Mouse (Mus musculus): ENCODE data around the gene Trmt2a.

The Trmt2a gene

DNA sequence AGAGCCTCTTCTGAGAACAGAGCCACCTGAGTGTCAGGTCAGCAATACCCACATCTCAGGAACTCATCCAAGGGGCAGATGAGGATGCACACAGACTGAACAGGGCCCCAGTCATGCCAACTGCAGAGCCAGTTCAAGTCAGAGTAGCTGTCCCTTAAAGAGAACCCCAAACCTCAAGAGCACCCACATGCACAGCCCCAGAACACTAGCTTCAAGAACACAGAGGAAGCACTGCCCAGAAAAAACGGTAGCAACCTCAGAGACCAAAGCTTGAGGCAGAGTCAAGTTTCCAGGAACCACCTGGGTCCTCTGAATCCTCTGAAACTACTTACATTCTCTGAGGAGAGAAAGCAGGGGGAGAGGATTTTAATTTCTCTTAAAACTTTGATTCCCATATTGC is 15.0 kb upstream of the Trmt2a start:
- no peak for DNase-seq

DNA sequence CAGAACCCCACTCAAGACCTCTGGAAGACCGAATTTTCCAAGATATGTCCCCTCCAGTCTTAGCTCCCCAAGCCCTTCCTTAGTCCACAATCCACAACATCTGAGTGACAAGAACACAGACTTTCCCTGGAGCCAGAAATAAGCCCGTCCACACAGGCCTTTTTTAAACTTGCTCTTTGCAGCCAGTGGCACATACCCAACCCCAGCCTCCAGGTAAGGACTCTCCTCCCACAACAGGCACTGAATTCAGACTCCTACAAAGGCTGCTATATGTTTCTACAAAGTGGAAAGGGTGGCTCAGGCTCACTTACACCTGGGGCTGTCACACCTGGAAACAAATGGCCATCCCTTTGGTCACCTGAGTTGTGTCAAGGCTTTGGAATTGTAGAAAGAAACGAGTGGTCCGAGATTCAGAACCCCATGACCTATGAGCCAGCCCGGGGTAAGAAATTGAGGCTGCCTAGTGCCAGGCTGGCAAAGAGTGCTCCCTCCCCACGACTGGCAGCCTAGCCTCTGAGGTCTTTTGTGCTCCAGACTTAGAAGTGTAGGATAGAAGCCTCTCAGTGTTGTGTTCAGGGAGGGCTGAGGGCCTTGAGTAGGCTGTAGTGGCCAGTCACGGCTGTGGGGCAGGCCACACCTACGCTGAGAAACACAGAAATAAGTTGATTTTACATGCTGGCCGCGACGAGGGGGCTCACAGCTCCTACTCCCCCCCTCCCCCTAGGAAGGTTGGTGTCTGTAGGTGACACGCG is 14.4 kb upstream of the Trmt2a start:
- DNase-seq: peak in 1 of 2 experiments; percentile 22

DNA sequence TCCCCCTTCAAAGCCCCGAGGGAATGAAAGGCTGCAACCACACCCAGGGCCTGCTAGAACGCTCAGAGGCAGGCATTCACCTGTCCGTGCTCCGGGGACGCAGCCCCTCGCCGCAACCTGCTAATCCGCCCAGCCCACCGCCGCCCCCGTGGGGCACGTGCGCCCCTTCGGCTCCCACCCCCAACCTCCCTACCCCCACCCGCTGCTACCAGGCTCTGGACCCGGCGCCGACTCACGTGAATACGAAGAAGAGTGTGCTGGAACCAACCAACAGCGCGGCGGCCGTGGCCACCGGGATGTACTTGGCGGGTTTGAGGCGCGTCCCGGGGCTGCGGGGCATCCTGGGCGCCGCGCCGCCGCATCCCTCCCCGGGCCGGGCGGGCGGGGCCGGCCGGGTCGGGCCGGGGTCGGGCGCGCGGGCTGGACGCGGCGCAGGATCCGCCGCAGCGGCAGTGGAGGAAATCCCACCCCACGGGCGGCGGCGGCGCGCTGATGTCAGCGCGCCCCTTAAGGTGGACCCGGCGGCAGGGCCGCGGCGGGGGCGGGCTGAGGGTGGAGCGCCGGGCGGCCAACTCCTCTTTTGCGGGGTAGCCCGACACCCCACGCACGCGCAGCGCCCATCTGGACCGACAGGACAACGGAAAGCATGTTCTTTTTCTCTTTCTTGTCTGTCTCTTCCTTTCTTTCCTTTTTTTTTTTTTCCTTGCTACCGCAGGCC is 13.6 kb upstream of the Trmt2a start, which contains the start of gene Zdhhc8:
Gene Zdhhc8 (minus strand): TSS at position 466 of the 718 bp plus-strand sequence.
- peak; percentile 82 to 88 for DNase-seq

DNA sequence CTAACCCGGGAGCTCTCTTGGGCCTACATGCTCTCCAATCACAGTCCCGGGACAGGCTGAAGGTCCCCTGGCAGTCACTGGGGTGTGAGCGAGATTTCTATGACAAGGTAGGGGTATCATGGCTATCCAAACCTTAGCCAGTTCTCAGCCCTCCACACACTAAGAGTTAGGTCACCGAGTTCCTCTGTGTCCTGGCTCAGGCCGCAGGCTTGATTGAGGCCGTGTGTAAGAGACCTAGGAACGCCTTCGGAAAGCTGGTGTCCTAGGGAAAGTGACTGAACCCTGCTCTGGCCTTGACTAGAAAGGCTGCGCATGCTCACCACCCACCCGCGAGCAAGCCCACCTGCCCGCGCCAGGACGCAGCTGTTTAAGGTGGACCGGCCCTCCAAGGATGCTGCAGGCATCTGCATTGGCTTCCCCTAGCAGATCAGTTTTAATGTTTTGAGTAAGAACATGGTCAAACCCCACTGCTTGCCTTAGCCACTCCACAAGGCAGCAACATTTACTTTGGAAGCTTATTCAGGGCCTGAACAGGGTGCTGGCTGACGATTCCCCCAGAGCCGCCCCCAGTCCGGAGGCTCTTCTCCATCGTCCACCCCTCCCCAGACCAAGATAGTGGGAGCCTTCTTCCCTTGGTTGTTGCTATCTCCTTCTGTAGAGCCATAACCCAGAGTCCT is 13.0 kb upstream of the Trmt2a start:
- DNase-seq: peak; percentile 72 to 78

DNA sequence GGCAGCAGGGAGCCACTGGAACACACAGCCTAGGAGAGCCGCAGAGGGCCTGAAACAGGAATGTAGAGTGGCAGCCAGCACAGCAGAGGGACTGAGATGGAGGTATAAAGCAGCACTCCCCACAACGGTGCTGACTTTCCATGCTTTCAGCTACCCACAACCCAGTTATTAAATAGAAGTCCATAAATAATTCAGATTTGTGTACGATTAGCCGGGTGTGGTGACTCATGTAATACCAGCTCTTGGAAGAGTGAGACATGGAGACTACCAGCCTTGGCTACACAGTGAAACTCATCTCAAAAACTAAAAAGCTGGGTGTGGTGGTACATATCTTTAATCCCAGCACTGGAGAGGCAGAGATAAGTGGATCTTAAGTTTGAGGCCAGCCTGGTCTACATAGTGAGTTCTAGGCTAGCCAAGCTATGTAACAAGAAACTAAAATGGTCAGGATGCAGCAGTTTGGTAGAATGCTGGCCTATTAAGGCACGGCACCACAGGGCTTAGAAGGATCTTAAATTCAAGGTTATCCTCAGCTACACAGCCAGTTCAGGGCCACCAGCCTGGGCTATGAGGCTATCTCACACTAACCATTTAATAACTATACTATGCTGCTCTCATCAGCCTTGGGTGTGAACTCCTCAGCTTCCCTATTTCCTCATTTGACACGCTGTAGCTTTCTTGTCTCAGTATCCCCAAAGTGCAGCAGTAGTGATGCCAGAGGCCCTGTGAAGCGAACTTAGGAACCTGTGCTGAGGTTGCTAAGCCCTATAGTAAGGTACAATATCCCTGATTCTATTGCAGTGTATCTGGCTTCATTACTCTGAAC is 11.6 kb upstream of the Trmt2a start:
- DNase-seq: no peak

DNA sequence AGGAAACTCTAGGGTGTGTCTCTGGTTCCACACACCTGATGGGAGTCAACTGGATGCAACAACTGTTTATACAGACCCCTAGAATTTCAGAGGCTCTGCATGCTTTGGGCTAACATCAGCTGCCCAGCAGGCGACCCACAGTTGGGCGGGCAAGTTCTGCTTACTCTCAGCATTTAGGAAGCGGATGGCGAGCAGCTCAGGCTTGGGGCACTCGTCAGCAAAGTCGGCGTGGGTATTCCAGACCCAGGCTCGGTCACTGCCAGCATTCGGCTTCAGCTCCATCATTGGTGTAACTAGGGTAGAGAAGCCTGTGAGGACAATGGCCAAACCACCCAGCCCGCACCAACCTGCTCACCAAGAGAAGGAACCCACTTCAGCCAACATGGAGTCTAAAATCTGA is 6.9 kb upstream of the Trmt2a start:
- DNase-seq: no peak

DNA sequence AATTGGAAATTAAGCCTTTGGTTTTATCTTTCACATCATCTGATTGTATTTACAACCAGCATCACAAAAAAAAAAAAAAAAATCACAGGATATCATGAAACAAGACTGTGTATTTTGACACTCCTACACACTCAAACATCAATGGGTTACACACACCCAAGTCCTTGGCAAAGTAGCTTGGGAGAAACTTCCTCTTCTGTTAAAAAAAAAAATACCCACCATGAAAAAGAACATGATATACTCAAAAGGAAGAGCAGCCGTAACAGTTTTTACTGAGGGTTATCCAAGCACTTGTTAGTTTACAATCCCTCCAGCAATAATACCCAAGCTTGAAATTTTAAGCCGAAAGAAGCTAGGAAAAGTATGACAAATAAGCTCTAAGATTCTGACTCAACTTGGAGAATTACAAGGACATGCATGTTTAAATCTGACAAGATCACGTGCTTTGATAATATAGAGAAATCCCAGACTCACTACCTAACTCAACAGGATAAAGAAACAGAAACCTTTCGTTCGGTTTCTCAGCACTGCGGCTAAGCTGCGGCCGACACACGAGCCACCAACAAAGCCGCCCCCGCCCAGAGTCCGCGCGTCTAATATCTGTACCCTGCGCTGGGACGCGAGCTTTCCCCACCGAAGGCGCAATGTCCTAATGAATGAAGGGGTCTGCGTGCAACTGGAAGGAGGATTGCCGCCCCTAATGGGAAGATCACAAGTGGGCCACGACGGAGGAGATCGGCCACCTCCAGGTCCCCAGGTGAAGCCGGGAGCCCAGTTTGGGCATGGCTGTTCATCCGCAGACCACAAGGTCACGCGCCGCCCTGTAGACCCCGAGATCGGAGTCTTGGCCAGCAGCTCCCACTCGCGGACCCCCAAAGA is 719 bp upstream of the Trmt2a start:
- DNase-seq: peak in 1 of 2 experiments; percentile 31

DNA sequence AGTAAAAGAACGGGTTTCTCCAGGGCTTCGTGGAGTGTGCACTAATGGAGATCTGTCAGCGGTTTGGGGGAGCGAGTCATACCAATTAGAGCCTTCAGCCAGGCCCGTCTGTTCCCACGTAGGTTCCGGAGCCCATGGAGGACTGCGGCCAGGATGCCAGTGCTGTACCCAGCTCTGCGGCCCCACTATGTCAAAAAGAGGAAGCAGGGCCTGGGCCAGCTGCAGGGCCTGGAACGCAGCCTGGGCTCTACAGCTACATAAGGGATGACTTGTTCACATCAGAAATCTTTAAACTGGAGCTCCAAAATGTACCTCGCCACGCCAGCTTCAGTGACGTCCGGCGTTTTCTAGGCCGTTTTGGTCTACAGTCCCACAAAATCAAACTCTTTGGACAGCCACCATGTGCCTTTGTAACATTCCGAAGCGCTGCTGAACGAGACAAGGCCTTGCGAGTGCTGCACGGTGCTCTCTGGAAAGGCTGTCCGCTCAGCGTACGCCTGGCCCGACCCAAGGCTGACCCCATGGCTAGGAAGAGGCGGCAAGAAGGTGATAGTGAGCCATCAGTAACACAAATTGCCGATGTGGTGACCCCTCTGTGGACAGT is 987 bp downstream of the Trmt2a start:
- DNase-seq: peak; percentile 56 to 61

DNA sequence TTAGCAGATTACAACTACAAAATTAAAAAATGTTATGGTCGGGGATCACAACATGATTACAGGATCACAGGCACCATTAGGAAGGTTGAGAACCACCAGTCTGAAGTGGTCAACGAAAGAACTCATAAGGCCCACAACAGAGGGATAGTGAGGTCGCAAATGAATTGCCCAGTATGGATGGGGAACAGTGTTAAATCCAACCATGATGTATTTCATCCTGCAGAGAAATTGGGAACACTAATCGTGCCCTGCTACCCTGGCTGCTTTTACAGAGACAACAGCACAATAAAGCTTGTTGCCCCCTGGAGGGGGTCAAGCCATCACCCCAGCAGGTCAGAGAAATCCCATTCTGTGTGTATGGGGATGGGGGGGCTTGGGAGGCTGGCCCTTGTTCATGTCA is 1.8 kb downstream of the Trmt2a start:
- no peak for DNase-seq

DNA sequence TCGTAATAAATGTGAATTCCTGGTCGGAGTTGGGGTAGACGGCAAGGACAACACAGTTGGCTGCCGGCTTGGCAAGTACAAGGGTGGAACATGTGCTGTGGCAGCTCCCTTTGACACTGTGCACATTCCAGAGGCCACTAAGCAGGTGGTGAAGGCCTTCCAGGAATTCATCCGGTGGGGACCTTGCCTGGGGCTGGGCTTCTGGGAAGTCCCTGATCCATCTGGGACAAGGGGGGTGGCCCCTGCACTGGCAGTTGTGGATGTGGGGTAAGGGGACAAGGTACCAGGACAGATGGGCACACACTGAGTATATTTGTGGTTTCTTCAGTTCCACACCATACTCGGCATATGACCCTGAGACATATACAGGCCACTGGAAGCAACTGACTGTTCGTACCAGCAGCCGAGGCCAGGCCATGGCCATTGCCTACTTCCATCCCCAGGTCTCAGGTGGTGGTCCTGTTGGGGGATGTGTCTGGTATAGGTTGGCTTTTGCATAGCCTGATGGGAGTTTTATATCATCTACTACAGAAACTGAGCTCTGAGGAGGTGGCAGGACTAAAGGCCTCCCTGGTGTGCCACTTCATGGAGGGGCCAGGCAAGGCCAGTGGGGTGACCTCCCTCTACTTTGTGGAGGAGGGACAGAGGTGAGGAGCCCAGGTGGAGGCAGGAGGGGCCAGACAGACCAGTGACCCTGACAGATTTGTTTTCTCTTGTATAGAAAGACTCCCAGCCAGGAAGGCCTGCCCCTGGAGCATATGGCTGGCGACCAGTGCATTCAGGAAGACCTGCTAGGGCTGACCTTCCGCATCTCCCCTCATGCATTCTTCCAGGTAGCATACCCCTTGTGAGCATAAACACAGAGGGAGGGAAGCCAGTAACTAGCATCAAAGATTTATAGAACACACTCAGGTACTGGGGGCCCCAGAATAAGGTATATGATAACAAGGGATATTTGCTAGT is 2.6 kb downstream of the Trmt2a start:
- no peak for DNase-seq

DNA sequence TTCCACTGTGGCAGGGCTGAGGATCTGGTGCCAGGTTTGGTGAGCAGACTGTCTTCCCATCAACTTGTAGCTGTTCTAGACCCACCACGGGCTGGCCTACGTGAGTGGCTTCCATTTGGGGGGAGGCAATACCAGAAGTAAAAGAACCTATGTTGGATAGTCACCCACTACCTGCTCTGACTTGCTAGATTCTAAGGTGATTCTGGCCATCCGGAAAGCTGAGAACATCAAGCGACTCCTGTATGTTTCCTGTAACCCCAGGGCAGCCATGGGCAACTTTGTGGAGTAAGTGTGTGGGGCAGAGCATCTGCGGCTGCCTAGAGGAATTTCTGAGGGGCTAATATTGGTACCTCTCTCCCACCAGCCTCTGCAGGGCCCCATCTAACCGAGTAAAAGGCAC is 4.3 kb downstream of the Trmt2a start:
- no peak for DNase-seq

DNA sequence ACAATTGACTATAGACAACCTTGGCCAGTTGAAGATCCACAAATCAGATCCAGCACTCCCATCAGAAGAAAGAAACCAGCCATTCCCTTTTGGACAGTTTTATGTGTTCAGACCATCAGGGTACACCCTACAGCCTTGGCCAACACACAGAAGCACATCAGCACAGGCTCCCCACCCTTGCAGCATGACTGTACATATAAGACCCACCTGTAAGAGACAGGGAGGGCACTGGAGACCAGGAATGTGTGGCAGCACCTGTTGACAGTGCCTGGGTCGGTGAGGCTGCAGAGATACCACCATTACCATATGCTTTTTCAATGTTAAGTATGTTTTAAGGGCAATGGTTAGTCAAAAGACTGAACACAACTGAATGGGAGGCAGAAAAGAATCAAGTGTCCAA is 5.4 kb downstream of the Trmt2a start:
- DNase-seq: no peak

DNA sequence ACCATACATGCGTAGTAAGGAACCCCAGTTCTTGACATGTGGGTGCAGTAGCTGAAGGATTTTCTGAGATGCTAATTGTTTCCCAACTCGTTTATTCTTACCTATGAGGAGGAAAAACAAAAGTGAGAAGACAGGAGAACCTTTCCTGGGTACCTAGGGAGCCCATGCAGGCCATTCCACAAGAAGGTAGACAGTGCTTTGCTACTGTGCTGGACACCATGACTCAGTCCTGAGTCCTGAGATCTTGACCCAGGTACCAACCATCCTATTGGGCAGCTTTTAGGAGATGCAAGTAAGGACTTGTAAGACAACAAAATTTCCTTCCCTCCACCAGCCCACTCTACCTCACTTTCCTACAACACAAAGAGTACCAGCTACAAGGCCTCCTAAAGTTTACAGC is 9.7 kb downstream of the Trmt2a start, which contains the start of gene Gm49776:
Gene Gm49776 (minus strand): TSS at position 101 of the 400 bp plus-strand sequence.
- DNase-seq: no peak

DNA sequence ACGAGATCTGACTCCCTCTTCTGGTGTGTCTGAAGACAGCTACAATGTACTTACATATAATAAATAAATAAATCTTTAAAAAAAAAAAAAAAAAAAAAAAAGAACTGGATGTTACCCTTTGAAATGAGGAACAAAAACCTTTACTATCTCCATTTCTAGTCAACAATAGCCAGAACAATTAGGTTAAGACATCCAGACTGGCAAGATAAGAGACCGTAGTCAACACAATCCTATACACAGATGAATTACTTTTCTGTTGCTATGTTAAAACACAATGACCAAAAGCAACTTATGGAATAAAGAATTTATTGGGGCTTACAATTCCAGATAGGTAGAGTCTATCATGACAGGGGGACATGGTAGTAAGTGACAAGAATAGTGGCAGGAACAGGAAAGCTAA is 16.5 kb downstream of the Trmt2a start:
- DNase-seq: no peak

DNA sequence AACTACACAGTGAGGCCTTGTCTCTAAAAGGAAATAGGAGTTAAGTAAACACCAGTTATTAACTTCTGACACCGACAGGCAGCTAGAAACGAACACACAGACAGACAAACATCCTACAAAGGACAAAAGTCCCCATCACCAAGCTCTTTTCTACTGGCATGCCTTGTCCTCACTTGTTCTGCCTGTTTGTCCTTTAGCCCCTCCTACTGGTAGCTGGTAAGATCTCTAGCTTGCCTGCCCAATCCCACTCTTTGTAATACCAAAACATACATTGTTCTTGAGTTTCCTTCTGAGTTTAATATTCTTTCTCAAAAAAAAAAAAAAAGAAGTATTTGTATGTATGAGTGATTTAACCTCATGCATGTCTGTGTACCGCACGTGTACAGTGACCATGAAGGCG is 19.7 kb downstream of the Trmt2a start:
- no peak for DNase-seq

DNA sequence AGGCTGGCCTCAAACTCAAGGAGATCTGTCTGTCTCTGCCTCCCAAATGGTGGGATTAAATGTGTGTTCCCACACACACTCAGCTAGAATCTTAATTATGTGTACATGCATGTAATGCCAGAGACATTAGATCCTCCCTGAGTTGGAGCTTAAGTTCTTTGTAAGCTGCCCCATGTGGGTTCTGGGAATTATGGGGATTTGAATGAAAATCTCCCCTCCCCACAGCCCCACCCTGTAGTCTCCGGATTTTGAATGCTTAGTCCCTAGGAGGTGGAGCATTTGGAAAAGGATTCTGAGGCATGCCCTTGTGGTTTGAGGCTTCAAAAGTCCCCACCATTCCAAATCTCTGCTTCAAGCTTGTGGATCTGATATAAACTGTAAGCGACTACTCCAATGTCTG is 26.7 kb downstream of the Trmt2a start:
- no peak for DNase-seq

DNA sequence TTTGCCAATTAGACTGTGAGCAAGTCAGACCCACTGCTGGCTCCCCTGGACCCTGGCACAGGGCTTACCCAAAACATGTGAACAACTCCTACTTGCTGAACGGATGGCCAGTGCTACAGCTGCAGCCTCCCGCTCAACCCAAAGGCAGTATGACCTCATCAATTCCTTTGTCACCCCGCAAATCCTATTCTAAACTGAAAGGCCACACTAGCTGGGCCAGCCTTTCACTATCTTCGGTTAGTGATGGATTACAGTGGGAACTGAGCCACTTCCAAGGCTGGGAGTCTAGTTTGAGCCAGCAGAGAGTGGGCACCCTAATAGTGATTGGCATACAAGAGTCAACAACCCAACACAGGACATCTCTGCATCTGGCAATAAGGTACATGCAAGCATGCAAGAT is 39.7 kb downstream of the Trmt2a start:
- peak in 1 of 2 experiments; percentile 15 for DNase-seq

DNA sequence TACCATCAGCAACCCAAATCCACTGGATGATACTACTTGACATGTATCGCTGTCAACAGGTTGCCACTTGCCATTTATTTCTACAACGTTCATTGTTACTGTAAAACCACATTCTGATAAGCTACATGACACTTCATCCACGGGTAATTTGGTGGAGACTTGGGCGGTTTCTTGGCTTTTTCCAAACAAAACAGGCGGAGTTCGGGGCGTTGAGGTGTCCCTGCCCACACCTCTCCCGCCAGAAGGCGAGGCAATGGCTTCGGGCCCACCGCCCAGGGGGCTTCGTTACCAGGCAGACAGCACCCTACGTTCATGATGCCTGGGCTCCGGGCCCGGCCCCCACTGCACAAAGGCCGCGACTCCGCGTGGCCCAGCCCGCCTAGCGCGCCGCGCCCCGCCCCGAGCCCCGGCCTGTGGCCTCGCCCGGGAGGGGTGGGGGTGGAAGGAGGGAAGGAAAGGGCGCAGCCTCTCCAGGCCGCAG is 40.1 kb downstream of the Trmt2a start:
- DNase-seq: peak in 1 of 2 experiments; percentile 88

DNA sequence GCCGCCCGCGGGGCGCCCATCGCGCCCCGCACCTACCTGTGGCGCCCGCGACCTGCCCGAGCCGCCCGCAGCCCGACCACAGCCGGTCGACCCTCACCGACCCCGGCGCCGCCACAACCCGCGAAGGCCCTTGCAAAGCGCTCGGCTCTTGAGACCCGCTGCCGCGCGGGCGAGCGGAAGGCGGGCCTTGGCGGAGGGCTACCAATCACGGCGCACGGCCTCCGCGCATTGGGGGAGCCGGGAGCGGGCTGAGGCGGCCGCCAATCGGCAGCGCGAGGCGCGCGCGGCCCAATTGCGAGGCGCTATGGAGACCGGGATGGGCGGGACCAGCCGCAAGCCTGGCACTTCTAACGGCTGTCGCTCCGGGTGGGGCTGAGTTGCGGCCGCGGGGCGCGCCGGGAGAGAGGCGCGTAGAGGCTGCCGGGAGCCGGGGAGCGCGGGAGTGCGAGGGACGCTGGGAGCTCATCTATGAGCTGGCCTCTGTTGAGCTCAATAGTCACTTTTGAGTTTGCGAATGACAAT is 40.6 kb downstream of the Trmt2a start, which contains the start of gene Dgcr8:
Gene Dgcr8 (minus strand): TSS at position 180 of the 522 bp plus-strand sequence.
- peak; percentile 99 to 100 for DNase-seq
